Mouse (Mus musculus): ENCODE data around the gene Wnt3a. TPM values are rescaled to one million over a fixed set of nuclear protein-coding genes. Genes with fewer than 3 reads are reported as not detected.

Wnt3a gene
- polyA plus RNA-seq, 1 experiment: 0.28 TPM

- H3K4me3 ChIP-seq (ENCODE audit: control insufficient read depth, insufficient read depth, low read length): peak within 1 kb of the TSS; percentile 78
- peak within 1 kb of the TSS; percentile 11; the same call in 1 of the 2 replicates for H3K27ac ChIP-seq (ENCODE audit: control insufficient read depth, insufficient read depth, low read length)
- H3K27me3 ChIP-seq (ENCODE audit: control insufficient read depth, insufficient read depth, low read length): no peaks in the 10 kb centered on the region
- peak; percentile 95 for TF ChIP-seq POLR2A (IDR thresholded peaks at IDR 0.05; ENCODE audit: control insufficient read depth, extremely low read depth, insufficient read depth, low read length, poor library complexity)
- no peak for TF ChIP-seq CTCF (IDR thresholded peaks at IDR 0.05; ENCODE audit: borderline replicate concordance, control insufficient read depth, extremely low read depth, insufficient read depth, low read length, poor library complexity)
- WGBS: 6% methylated on average over 57 of the region's 59 CpGs
- H3K36me3 ChIP-seq (ENCODE audit: control insufficient read depth, insufficient read depth, low read length): no peaks in the 10 kb centered on the region
- peak; percentile 97 for DNase-seq
- peaks cover 22% of the 10 kb centered on the region for H3K4me1 ChIP-seq (replicated peaks; ENCODE audit: control insufficient read depth, insufficient read depth, low read length)
Observed at GRCm38 (mm10) chr11:59228122-59228953, 62.2 kb downstream of the Wnt3a start, which contains the start of gene Arf1. Gene Arf1, minus strand, starts transcription at chr11:59228270.

DNA sequence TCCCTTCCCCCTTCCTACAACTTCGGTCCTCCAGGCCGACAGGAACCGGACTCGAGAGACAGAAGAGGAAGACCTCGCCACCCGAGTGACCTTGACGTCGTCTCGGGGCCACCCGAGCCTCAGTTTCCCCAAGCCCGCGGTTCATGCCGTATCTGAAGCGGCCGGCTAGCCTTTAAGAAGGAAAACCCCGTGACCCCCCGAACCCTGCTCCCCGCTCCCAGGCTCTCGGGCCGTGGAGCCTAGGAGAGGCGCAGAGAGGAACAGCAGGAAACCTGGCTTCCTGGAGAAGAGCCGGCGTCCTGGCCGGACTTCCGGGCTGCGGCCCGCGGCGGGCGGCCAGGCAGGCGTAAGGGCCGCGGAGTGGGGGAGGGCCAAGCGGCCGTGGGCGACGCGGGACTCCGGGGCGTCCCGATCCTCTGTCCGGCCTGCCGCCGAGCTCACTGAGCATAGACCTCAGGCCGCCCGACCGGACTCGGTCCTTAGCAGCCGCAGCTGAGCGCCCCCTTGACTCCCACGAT is 62.9 kb downstream of the Wnt3a start:
- Histone ChIP-seq H3K27ac (ENCODE audit: control insufficient read depth, insufficient read depth, low read length) (0 out of 2 replicates have a peak overlapping the region, but pooled peaks have one; percentile 8), H3K27me3 (ENCODE audit: control insufficient read depth, insufficient read depth, low read length) (no peaks in the 10 kb centered on the region), H3K36me3 (ENCODE audit: control insufficient read depth, insufficient read depth, low read length) (no peaks in the 10 kb centered on the region), H3K4me1 (replicated peaks; ENCODE audit: control insufficient read depth, insufficient read depth, low read length) (peaks cover 22% of the 10 kb centered on the region), H3K4me3 (ENCODE audit: control insufficient read depth, insufficient read depth, low read length) (peak overlapping the region; percentile 78)
- no peak for DNase-seq
- WGBS: under 1% methylated on average over 51 of the region's 51 CpGs
- TF ChIP-seq POLR2A (IDR thresholded peaks at IDR 0.05; ENCODE audit: control insufficient read depth, extremely low read depth, insufficient read depth, low read length, poor library complexity) (no peak), CTCF (IDR thresholded peaks at IDR 0.05; ENCODE audit: borderline replicate concordance, control insufficient read depth, extremely low read depth, insufficient read depth, low read length, poor library complexity) (0 out of 2 replicates have a peak, but pooled peaks have one; percentile 35)

- DNase-seq: no peak
- Histone ChIP-seq H3K36me3 (ENCODE audit: control insufficient read depth, insufficient read depth, low read length) (no peaks in the 10 kb centered on the region), H3K4me1 (replicated peaks; ENCODE audit: control insufficient read depth, insufficient read depth, low read length) (peaks cover 24% of the 10 kb centered on the region), H3K27ac (ENCODE audit: control insufficient read depth, insufficient read depth, low read length) (no peak overlapping the region), H3K27me3 (ENCODE audit: control insufficient read depth, insufficient read depth, low read length) (no peaks in the 10 kb centered on the region), H3K4me3 (ENCODE audit: control insufficient read depth, insufficient read depth, low read length) (peak overlapping the region; percentile 78)
- TF ChIP-seq CTCF (IDR thresholded peaks at IDR 0.05; ENCODE audit: borderline replicate concordance, control insufficient read depth, extremely low read depth, insufficient read depth, low read length, poor library complexity) (no peak), POLR2A (IDR thresholded peaks at IDR 0.05; ENCODE audit: control insufficient read depth, extremely low read depth, insufficient read depth, low read length, poor library complexity) (no peak)
- 2% methylated on average over 21 of the region's 21 CpGs for WGBS
Observed at GRCm38 (mm10) chr11:59226787-59227603, 63.6 kb downstream of the Wnt3a start.

DNA sequence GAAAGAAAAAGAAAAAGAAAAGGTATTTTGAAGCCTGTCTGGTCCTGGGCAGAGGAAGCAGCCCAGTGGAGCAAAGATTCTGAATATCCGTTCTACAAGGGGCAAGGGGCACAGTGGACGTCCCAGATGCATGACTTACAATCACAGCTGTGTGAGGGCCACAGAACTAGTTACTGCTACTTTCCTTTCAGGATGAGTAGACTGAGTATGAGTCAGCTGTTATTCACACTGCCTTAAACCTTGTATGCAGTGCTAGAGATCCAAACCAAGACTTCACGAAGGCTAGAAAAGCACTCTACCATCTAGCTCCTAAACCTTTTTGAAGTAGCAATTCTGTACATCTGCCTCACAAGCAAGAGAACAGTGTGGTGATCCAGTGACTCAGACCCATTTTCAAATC is 64.3 kb downstream of the Wnt3a start:
- H3K4me1 ChIP-seq (replicated peaks; ENCODE audit: control insufficient read depth, insufficient read depth, low read length): peaks cover 24% of the 10 kb centered on the region
- H3K27ac ChIP-seq (ENCODE audit: control insufficient read depth, insufficient read depth, low read length): no peak overlapping the region
- no peak for DNase-seq
- H3K4me3 ChIP-seq (ENCODE audit: control insufficient read depth, insufficient read depth, low read length): no peak overlapping the region
- TF ChIP-seq CTCF (IDR thresholded peaks at IDR 0.05; ENCODE audit: borderline replicate concordance, control insufficient read depth, extremely low read depth, insufficient read depth, low read length, poor library complexity) (no peak), POLR2A (IDR thresholded peaks at IDR 0.05; ENCODE audit: control insufficient read depth, extremely low read depth, insufficient read depth, low read length, poor library complexity) (no peak)
- H3K27me3 ChIP-seq (ENCODE audit: control insufficient read depth, insufficient read depth, low read length): no peaks in the 10 kb centered on the region
- WGBS: 49% methylated on average over 3 of the region's 3 CpGs
- no peaks in the 10 kb centered on the region for H3K36me3 ChIP-seq (ENCODE audit: control insufficient read depth, insufficient read depth, low read length)

GRCm38 (mm10) chr11:59225167-59225566 is 65.4 kb downstream of the Wnt3a start:
- WGBS: 71% methylated on average over 2 of the region's 2 CpGs
- Histone ChIP-seq H3K4me3 (ENCODE audit: control insufficient read depth, insufficient read depth, low read length) (no peak overlapping the region), H3K36me3 (ENCODE audit: control insufficient read depth, insufficient read depth, low read length) (no peaks in the 10 kb centered on the region), H3K4me1 (replicated peaks; ENCODE audit: control insufficient read depth, insufficient read depth, low read length) (peaks cover 24% of the 10 kb centered on the region), H3K27me3 (ENCODE audit: control insufficient read depth, insufficient read depth, low read length) (no peaks in the 10 kb centered on the region), H3K27ac (ENCODE audit: control insufficient read depth, insufficient read depth, low read length) (no peak overlapping the region)
- no peak for DNase-seq
- no peak for TF ChIP-seq POLR2A (IDR thresholded peaks at IDR 0.05; ENCODE audit: control insufficient read depth, extremely low read depth, insufficient read depth, low read length, poor library complexity)
- TF ChIP-seq CTCF (IDR thresholded peaks at IDR 0.05; ENCODE audit: borderline replicate concordance, control insufficient read depth, extremely low read depth, insufficient read depth, low read length, poor library complexity): no peak

GRCm38 (mm10) chr11:59224470-59224869 is 66.1 kb downstream of the Wnt3a start:
- no peak for TF ChIP-seq CTCF (IDR thresholded peaks at IDR 0.05; ENCODE audit: borderline replicate concordance, control insufficient read depth, extremely low read depth, insufficient read depth, low read length, poor library complexity)
- TF ChIP-seq POLR2A (IDR thresholded peaks at IDR 0.05; ENCODE audit: control insufficient read depth, extremely low read depth, insufficient read depth, low read length, poor library complexity): no peak
- 15% methylated on average over 2 of the region's 2 CpGs for WGBS
- no peaks in the 10 kb centered on the region for H3K36me3 ChIP-seq (ENCODE audit: control insufficient read depth, insufficient read depth, low read length)
- H3K4me1 ChIP-seq (replicated peaks; ENCODE audit: control insufficient read depth, insufficient read depth, low read length): peaks cover 24% of the 10 kb centered on the region
- no peak overlapping the region for H3K27ac ChIP-seq (ENCODE audit: control insufficient read depth, insufficient read depth, low read length)
- H3K27me3 ChIP-seq (ENCODE audit: control insufficient read depth, insufficient read depth, low read length): no peaks in the 10 kb centered on the region
- no peak overlapping the region for H3K4me3 ChIP-seq (ENCODE audit: control insufficient read depth, insufficient read depth, low read length)
- DNase-seq: no peak

Measured in thymus, adult 2 months (tissue).